Mouse (Mus musculus) liver, adult 2 months (tissue): Measurements from ENCODE around the gene Gm28043.

ENCODE experiments used
- CTCF ChIP-seq: fragments of 200-500 bp; IDR thresholded peaks from 2 replicates; pipeline ENCODE4 v1.5.1; 2011; ENCODE audit warnings: low read depth, low read length, control low read depth
- POLR2A ChIP-seq: fragments of 200-500 bp; IDR thresholded peaks from 2 replicates; pipeline ENCODE4 v1.6.1; 2011; ENCODE audit warnings: low read length, control low read depth; ENCODE audit not compliant: insufficient read depth; ENCODE audit errors: extremely low read depth

- no peak for TF ChIP-seq CTCF
- TF ChIP-seq POLR2A = no peak
Observed at GRCm38 (mm10) chr17:29596771-29597132, 17.9 kb upstream of the Gm28043 start.
